Mouse (Mus musculus) MEL (cell line): ENCODE measurements at regions not wholly inside any gene's neighbourhood (a gene's known extent, or its start where the extent isn't known, plus 50 kb on each side); places are given as distances from the start of the nearest gene placed in this dataset.

Source experiments
- CTCF ChIP-seq, 3 experiments: IDR thresholded peaks in 2 of 3; conservative IDR thresholded peaks in 1 of 3; 2 replicates each; pipeline ENCODE4 v1.5.1; 2011 to 2012; ENCODE audit warnings: low read length in 3 of 3, low read depth in 2 of 3, mild to moderate bottlenecking in 2 of 3, improper control_type of control experiment in 1 of 3, inconsistent platforms in 1 of 3, mixed read lengths in 1 of 3, moderate library complexity in 1 of 3; ENCODE audit not compliant: control insufficient read depth in 1 of 3, insufficient read depth in 1 of 3, poor library complexity in 1 of 3, severe bottlenecking in 1 of 3
- HCFC1 ChIP-seq: IDR thresholded peaks from 2 replicates; pipeline ENCODE4 v1.6.1; 2012; ENCODE audit warnings: low read depth, mild to moderate bottlenecking, inconsistent platforms, low read length, improper control_type of control experiment, moderate library complexity
- MAZ ChIP-seq: IDR thresholded peaks from 2 replicates; pipeline ENCODE4 v1.6.1; 2012; ENCODE audit warnings: low read depth, mild to moderate bottlenecking, inconsistent platforms, low read length, improper control_type of control experiment
- POLR2A ChIP-seq, 2 experiments: IDR thresholded peaks; 2 replicates each; pipeline ENCODE4 v1.6.1; 2011 to 2012; ENCODE audit warnings: low read length in 2 of 2, mild to moderate bottlenecking in 2 of 2, control low read depth in 1 of 2, improper control_type of control experiment in 1 of 2, low read depth in 1 of 2, moderate library complexity in 1 of 2; ENCODE audit not compliant: control insufficient read depth in 1 of 2, insufficient read depth in 1 of 2, poor library complexity in 1 of 2
- RCOR1 ChIP-seq: IDR thresholded peaks from 2 replicates; pipeline ENCODE4 v1.6.1; 2012; ENCODE audit warnings: low read depth, mild to moderate bottlenecking, inconsistent platforms, low read length, improper control_type of control experiment
- TAL1 ChIP-seq: IDR thresholded peaks from 2 replicates; pipeline ENCODE4 v1.6.1; 2012; ENCODE audit warnings: mild to moderate bottlenecking, inconsistent platforms, low read length, moderate library complexity, mixed read lengths
- ZC3H11A ChIP-seq: IDR thresholded peaks from 2 replicates; pipeline ENCODE4 v1.6.1; 2012; ENCODE audit warnings: low read depth, mild to moderate bottlenecking, inconsistent platforms, low read length, improper control_type of control experiment

DNA sequence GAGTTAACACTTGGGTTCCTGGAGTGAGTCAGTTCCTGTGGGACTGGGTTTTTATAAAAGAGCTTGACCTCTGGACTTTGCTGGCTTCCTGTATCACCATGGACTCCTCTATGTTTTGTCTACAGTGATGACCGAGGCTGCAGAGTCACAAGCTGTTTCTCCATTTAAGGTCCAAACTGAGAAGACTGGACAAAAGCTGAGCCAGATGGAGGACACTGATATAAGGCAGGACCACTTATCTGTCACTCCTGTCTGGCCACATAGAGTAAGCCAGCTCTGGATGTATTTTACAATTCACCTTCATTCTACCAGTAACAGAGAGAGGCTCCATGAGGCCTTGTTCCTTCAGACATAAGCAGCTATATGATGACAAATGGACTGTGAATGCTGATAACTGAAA lies 202.7 kb downstream of the Pik3r1 start:
- TF ChIP-seq ZC3H11A: no peak
- TF ChIP-seq TAL1: no peak
- no peak for TF ChIP-seq POLR2A (IDR thresholded peaks at IDR 0.05; ENCODE audit: control insufficient read depth in 1 of 2, insufficient read depth in 1 of 2, low read depth in 1 of 2, low read length in 2 of 2, poor library complexity in 1 of 2)
- TF ChIP-seq CTCF (IDR thresholded peaks at IDR 0.05 in 2 of 3, conservative IDR thresholded peaks at IDR 0.05 in 1 of 3; ENCODE audit: control insufficient read depth in 1 of 3, insufficient read depth in 1 of 3, low read depth in 2 of 3, low read length in 3 of 3, poor library complexity in 1 of 3, severe bottlenecking in 1 of 3): no peak
- TF ChIP-seq MAZ: no peak
- no peak for TF ChIP-seq HCFC1
- TF ChIP-seq RCOR1: no peak
